Mouse (Mus musculus): ENCODE data around the gene Phactr1. TPM values are rescaled to one million over a fixed set of nuclear protein-coding genes. Genes with fewer than 3 reads are reported as not detected.

The Phactr1 gene
- 10 to 100 TPM in 1 of 26 experiments, 1 to 10 TPM in 11, under 1 TPM in 11, not detected in 3; 0.33 to 17.4 (median 1.2) TPM for total RNA-seq (2018; cell fraction: chromatin; rRNA removed)
- 1 to 10 TPM in 1 of 26 experiments, under 1 TPM in 25; 0.19 to 1.1 (median 0.42) TPM for total RNA-seq (2018; cell fraction: cytosol; rRNA removed)
- 1 to 10 TPM in 9 of 26 experiments, under 1 TPM in 17; 0.17 to 2.3 (median 0.76) TPM for total RNA-seq (2018; cell fraction: nucleus; rRNA removed)
- 0.10 to 1.3 TPM (median 0.34 TPM) in 3 replicates for polyA plus RNA-seq (2018)

DNA sequence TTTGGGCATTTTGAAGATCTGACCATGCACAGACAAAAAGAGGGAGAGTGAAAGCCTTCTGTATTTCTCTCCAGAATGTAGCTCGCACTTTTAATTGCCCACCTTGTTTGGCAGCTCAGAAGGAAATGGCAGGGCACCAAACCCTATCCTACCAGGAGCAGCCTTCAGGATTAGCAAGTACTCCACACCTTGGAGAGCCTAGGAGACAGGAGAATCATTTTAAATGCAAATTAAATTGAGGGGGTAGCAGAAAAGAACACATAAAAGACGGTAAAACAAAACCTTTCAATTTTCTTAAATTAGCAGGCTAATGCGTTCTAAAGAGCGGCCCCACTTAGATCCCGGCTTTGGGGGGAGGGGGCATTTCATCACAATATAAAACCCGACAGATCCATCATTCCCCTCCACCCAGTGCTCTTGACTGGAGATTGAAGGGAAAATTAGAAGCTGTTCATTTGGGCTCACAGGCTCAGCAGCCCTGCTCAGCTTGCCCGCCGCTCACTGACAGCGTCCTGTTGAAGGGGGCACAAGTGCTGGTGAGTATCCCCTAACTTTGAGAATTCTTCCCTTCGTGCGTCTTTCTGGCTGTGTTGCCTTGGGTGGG is at the start of gene Phactr1:
Gene Phactr1 (plus strand): TSS at position 233 of the 604 bp plus-strand sequence.
- no peak within 1 kb of the TSS for H3K27ac ChIP-seq
- 36% methylated on average over 11 of the region's 11 CpGs for WGBS (ENCODE audit: missing documents)
- H3K79me2 ChIP-seq (ENCODE audit: inconsistent target), result no peaks in the 10 kb centered on the region
- H3K36me3 ChIP-seq (ENCODE audit: inconsistent target), result no peaks in the 10 kb centered on the region
- no peak within 1 kb of the TSS for H3K4me3 ChIP-seq (ENCODE audit: inconsistent target)

GRCm38 (mm10) chr13:42634908-42635307 is 45.5 kb upstream of the Phactr1 start:
- WGBS (ENCODE audit: missing documents), result 96% methylated on average over 2 of the region's 2 CpGs
- Histone ChIP-seq H3K27ac (no peak overlapping the region), H3K36me3 (ENCODE audit: inconsistent target) (no peaks in the 10 kb centered on the region), H3K4me3 (ENCODE audit: inconsistent target) (no peak overlapping the region), H3K79me2 (ENCODE audit: inconsistent target) (no peaks in the 10 kb centered on the region)

GRCm38 (mm10) chr13:42650228-42650627 is 30.2 kb upstream of the Phactr1 start:
- WGBS (ENCODE audit: missing documents), result 78% methylated on average over 5 of the region's 6 CpGs
- H3K4me3 ChIP-seq (ENCODE audit: inconsistent target), result no peak overlapping the region
- no peaks in the 10 kb centered on the region for H3K36me3 ChIP-seq (ENCODE audit: inconsistent target)
- H3K27ac ChIP-seq, result no peak overlapping the region
- H3K79me2 ChIP-seq (ENCODE audit: inconsistent target), result no peaks in the 10 kb centered on the region

GRCm38 (mm10) chr13:42656643-42657315 is 23.6 kb upstream of the Phactr1 start:
- Histone ChIP-seq H3K36me3 (ENCODE audit: inconsistent target) (no peaks in the 10 kb centered on the region), H3K4me3 (ENCODE audit: inconsistent target) (no peak overlapping the region), H3K79me2 (ENCODE audit: inconsistent target) (no peaks in the 10 kb centered on the region), H3K27ac (no peak overlapping the region)
- WGBS (ENCODE audit: missing documents), result 88% methylated on average over 7 of the region's 7 CpGs

DNA sequence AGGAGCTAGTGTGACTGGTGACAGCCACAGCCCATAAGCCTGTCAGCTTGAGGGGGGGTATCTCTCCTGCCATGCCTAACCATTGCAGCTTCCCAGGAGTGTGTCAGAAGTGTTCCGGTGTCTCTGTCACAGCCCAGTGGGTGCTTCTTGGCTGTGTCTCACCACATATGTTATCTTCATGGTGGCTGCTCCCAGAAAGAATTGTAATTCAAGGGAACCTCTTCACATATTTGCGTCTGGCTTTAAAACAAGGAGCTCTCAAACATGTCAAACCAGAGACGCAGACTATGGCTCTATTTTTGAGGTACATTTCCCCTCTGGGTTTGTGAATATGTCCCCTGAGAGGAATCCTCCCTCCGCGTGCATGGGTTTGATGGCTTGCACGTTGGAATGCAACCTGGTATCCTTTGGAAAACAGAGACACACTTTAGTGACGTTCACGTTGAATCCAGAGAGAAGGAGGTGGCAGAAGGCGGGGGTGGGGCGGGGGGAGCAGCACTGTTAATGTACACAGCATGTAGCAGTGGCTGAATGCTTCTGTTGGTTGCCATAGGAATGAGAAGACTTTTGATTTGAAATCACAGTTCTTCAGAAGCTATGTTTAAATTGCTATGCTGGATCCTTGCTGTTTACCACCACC is 8.7 kb upstream of the Phactr1 start:
- 80% methylated on average over 10 of the region's 10 CpGs for WGBS (ENCODE audit: missing documents)
- Histone ChIP-seq H3K27ac (no peak overlapping the region), H3K36me3 (ENCODE audit: inconsistent target) (no peaks in the 10 kb centered on the region), H3K4me3 (ENCODE audit: inconsistent target) (no peak overlapping the region), H3K79me2 (ENCODE audit: inconsistent target) (no peaks in the 10 kb centered on the region)

GRCm38 (mm10) chr13:42681299-42681698 is 876 bp downstream of the Phactr1 start:
- no peak overlapping the region for H3K4me3 ChIP-seq (ENCODE audit: inconsistent target)
- WGBS (ENCODE audit: missing documents), result 87% methylated on average over 9 of the region's 9 CpGs
- H3K79me2 ChIP-seq (ENCODE audit: inconsistent target), result no peaks in the 10 kb centered on the region
- H3K27ac ChIP-seq, result no peak overlapping the region
- H3K36me3 ChIP-seq (ENCODE audit: inconsistent target), result no peaks in the 10 kb centered on the region

DNA sequence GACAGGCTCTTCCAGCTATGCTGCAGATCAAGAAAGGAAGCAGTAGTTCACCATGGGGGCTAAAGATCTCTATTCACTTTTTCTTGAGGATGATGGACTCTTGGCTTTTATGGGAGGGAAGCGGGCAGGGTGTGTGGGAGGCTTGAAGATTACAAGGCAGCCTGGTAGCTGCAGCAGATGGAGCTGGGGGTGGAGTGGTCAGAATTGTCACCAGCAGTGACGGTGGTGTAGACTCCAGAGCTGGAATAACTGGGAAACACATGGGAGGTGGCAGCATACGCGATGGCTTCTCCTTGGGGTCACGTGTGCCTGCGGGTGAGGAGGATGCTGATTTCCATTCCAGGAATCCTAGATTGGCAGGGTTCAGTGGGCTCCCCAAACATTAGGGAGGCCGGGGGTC is 3.8 kb downstream of the Phactr1 start:
- Histone ChIP-seq H3K36me3 (ENCODE audit: inconsistent target) (no peaks in the 10 kb centered on the region), H3K4me3 (ENCODE audit: inconsistent target) (no peak overlapping the region), H3K27ac (no peak overlapping the region), H3K79me2 (ENCODE audit: inconsistent target) (no peaks in the 10 kb centered on the region)
- 92% methylated on average over 7 of the region's 7 CpGs for WGBS (ENCODE audit: missing documents)

DNA sequence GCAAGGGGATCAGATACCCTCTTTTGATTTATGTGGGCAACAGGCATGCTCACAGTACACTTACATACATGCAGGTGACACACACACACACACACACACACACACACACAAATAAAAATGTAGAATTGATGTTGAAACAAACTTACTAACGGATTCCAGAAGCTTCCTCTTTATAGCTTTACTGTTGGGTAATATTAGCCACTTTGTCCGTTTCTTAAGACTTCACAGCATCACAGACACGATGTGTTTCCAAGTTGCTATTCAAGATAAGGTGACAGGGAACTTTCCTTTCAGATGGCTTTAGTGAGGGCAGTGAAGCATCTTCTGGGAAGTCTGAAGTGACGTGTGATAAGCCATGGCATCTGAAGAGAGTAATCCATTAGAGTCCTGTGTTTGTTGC is 11.8 kb downstream of the Phactr1 start:
- 31% methylated on average over 4 of the region's 4 CpGs for WGBS (ENCODE audit: missing documents)
- no peak overlapping the region for H3K27ac ChIP-seq

DNA sequence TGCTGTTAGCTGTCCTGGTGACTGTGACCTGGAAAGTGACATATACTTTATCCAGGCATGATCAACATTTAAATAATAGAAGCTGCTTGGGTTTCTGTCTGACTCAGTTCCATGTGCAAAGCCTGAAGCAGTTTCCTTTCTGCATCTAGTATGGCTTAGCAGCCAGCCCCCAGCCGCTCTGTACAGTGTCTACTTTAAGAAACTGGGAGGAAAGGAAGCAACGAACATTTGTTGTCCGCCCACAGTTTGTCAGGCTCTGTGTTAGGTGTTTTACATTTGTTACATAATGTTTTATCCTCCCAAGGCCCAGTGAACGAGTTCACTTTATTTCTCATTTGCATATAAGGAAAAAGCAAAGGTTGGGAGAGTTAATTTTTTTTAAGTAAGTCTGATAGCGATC is 16.2 kb downstream of the Phactr1 start:
- 46% methylated on average over 5 of the region's 5 CpGs for WGBS (ENCODE audit: missing documents)
- Histone ChIP-seq H3K79me2 (ENCODE audit: inconsistent target) (no peaks in the 10 kb centered on the region), H3K4me3 (ENCODE audit: inconsistent target) (no peak overlapping the region), H3K27ac (no peak overlapping the region), H3K36me3 (ENCODE audit: inconsistent target) (no peaks in the 10 kb centered on the region)

More for the DNA sequence above, 11.8 kb downstream of the Phactr1 start:
- Histone ChIP-seq H3K79me2 (ENCODE audit: inconsistent target) (no peaks in the 10 kb centered on the region), H3K4me3 (ENCODE audit: inconsistent target) (no peak overlapping the region), H3K36me3 (ENCODE audit: inconsistent target) (no peaks in the 10 kb centered on the region)

DNA sequence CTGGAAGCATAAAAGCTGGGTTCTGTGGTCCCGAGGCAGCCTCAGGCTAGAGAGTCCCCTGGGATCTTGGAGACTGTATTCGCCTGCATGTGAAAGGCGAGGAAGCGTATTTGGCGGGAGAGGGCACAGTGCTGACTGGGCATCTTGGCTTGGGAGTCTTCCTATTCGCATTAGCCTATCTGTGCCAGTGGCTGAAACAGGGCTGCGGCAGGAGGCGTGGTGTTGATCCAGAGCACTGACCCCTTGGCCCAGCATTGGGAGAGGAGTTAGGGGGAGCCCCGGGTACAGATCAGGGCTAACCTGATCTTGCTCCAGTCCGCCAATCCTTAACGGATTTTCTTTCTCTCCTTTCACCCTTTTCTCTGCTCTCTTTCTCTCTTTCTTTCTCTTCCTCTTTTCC is 28.7 kb downstream of the Phactr1 start:
- 25% methylated on average over 11 of the region's 11 CpGs for WGBS (ENCODE audit: missing documents)
- H3K79me2 ChIP-seq (ENCODE audit: inconsistent target), result no peaks in the 10 kb centered on the region
- H3K27ac ChIP-seq, result no peak overlapping the region
- H3K36me3 ChIP-seq (ENCODE audit: inconsistent target), result no peaks in the 10 kb centered on the region
- H3K4me3 ChIP-seq (ENCODE audit: inconsistent target), result no peak overlapping the region

GRCm38 (mm10) chr13:42709611-42710331 is 29.3 kb downstream of the Phactr1 start:
- no peaks in the 10 kb centered on the region for H3K36me3 ChIP-seq (ENCODE audit: inconsistent target)
- WGBS (ENCODE audit: missing documents), result 13% methylated on average over 28 of the region's 39 CpGs
- no peak overlapping the region for H3K4me3 ChIP-seq (ENCODE audit: inconsistent target)
- H3K27ac ChIP-seq, result no peak overlapping the region
- H3K79me2 ChIP-seq (ENCODE audit: inconsistent target), result no peaks in the 10 kb centered on the region

DNA sequence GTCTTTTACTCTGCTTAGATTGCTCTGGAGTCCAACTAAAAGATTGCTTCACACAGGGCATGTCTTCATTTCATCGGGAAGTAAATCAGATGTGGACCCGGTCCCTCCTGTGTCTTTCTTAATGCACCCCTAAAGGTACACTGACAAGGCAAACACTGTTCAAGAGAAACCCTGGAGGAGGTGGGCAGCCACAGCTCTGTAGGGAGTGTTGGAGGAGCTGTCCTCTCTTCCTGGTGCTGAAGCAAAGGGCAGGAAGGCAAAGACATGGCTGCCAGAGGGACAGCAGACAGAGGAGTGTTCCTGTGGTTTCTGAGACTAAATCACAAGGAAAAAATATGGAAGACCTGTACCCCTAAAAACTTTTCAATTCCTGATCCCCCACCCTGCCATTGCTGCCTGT is 31.1 kb downstream of the Phactr1 start:
- no peak overlapping the region for H3K4me3 ChIP-seq (ENCODE audit: inconsistent target)
- no peaks in the 10 kb centered on the region for H3K79me2 ChIP-seq (ENCODE audit: inconsistent target)
- no peaks in the 10 kb centered on the region for H3K36me3 ChIP-seq (ENCODE audit: inconsistent target)
- 42% methylated on average over 2 of the region's 2 CpGs for whole genome bisulfite sequencing (ENCODE audit: missing documents)
- no peak overlapping the region for H3K27ac ChIP-seq

GRCm38 (mm10) chr13:42719401-42719800 is 39.0 kb downstream of the Phactr1 start:
- Histone ChIP-seq H3K4me3 (ENCODE audit: inconsistent target) (no peak overlapping the region), H3K79me2 (ENCODE audit: inconsistent target) (no peaks in the 10 kb centered on the region), H3K27ac (no peak overlapping the region), H3K36me3 (ENCODE audit: inconsistent target) (no peaks in the 10 kb centered on the region)
- 75% methylated on average over 9 of the region's 9 CpGs for WGBS (ENCODE audit: missing documents)

GRCm38 (mm10) chr13:42720135-42720534 is 39.7 kb downstream of the Phactr1 start:
- H3K4me3 ChIP-seq (ENCODE audit: inconsistent target), result no peak overlapping the region
- H3K27ac ChIP-seq, result no peak overlapping the region
- 58% methylated on average over 4 of the region's 4 CpGs for WGBS (ENCODE audit: missing documents)

More at GRCm38 (mm10) chr13:42720135-42720534, 39.7 kb downstream of the Phactr1 start:
- Histone ChIP-seq H3K36me3 (ENCODE audit: inconsistent target) (no peaks in the 10 kb centered on the region), H3K79me2 (ENCODE audit: inconsistent target) (no peaks in the 10 kb centered on the region)
